Mouse (Mus musculus): ENCODE measurements around the gene Cables2. TPM values are rescaled to one million over a fixed set of nuclear protein-coding genes. Genes with fewer than 3 reads are reported as not detected.
A peak's percentile ranks its signal among the peaks of the same experiment; 100 is the strongest.
"Not testable (repeated sequence)": the region's sequence is repeated elsewhere in the genome, so short reads cannot be mapped to it uniquely, and the experiment has no call there.

Gene Cables2
- polyA plus RNA-seq, 1 experiment, result 1.2 TPM

DNA sequence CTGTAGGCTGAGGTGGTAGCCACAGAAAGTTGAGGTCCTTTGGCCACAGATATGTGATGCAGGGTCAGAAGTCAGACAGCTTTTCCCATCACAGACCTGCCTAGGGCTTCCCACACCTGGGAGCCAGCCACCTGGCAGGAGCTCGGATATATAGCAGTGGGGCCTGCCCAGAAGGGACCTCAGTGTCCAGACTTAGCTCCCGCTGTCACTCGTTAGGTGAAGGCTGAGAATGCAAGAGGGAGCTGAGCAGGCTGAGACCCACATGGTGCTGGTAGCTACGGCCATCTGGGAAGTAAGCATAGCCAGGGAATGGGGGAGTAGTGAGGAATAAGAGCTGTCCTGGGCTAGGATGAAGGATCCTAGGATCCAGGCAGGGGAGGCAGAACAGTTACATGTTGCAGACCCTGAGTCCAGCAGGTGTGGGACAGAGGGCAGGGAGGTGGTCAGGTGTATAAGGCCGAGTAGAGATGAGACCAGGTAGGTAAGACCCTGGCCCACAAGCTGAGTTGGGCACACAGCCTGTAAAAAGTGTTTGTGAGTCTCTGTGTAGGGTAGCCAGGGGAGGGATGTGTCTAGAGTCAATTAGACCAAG is 1.4 kb downstream of the Cables2 start:
- Histone ChIP-seq H3K9me3 (ENCODE audit: control insufficient read depth, low read length) (no peaks in the 10 kb centered on the region), H3K27me3 (ENCODE audit: control insufficient read depth) (peaks cover 4% of the 10 kb centered on the region), H3K36me3 (ENCODE audit: control insufficient read depth) (peaks cover 52% of the 10 kb centered on the region), H3K4me1 (ENCODE audit: control insufficient read depth) (peaks cover 59% of the 10 kb centered on the region), H3K4me3 (replicated peaks) (peak overlapping the region; percentile 67)
- TF ChIP-seq TAL1 (IDR thresholded peaks at IDR 0.05; ENCODE audit: low read length), result no peak
- TF ChIP-seq GATA1 (IDR thresholded peaks at IDR 0.05; ENCODE audit: low read length), result no peak

DNA sequence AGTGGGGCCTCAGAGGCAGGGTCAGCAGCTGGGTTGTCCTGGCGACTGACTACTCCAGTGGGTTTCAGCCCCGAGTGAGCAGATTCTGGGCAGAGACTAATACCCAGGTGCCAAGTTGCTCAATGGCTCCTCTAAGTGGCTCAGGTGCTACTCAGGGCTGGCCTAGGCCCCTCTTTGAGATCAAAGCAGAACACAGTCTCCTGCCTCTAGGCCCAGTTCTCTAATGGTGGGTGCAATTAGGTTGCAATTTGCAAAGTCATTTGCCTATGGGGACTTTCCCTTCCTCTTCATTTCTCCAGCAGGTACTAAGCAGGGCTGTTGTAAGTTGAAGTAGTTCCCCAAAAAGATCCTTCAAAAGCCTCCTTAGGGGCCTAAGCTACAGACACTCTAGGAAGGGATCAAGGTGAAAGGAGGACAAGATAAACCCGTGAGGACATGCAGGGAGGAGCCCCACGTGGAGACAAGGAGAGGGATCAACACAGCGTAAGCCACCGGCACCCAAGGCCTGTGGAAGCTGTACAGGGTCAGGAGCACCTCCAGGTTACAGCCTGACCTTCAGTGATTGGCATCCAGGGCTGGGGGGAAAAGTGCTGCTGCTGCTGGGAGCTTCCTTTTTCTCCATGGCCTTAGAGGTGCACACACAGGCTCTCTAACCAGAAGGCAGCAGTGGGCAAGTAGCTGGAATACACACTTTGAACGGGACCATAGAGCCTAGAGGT is 2.6 kb downstream of the Cables2 start:
- Histone ChIP-seq H3K4me3 (replicated peaks) (no peak overlapping the region), H3K4me1 (ENCODE audit: control insufficient read depth) (peaks cover 47% of the 10 kb centered on the region), H3K9me3 (ENCODE audit: control insufficient read depth, low read length) (no peaks in the 10 kb centered on the region), H3K36me3 (ENCODE audit: control insufficient read depth) (peaks cover 62% of the 10 kb centered on the region), H3K27me3 (ENCODE audit: control insufficient read depth) (peaks cover 4% of the 10 kb centered on the region)
- TF ChIP-seq TAL1 (IDR thresholded peaks at IDR 0.05; ENCODE audit: low read length), result no peak
- TF ChIP-seq GATA1 (IDR thresholded peaks at IDR 0.05; ENCODE audit: low read length), result no peak

DNA sequence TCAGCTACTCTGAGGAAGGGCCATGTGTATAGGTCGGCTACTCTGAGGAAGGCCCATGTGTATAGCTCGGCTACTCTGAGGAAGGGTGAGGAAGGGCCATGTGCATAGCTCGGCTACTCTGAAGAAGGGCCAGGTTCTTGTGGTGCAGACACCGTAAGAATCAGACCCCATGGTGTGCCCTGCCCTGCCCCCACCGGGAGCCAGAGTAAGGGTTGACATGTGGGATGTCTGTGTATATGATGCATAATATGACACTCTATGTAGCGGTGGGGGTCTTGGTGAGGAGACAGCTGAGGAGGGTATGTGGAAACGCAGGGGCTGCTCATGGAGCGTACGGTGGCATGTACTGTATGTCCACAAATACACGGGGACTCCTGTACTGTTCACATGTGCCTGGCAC is 4.0 kb downstream of the Cables2 start:
- TF ChIP-seq GATA1 (IDR thresholded peaks at IDR 0.05; ENCODE audit: low read length) (no peak), TAL1 (IDR thresholded peaks at IDR 0.05; ENCODE audit: low read length) (no peak)
- Histone ChIP-seq H3K4me3 (replicated peaks) (no peak overlapping the region), H3K9me3 (ENCODE audit: control insufficient read depth, low read length) (no peaks in the 10 kb centered on the region), H3K4me1 (ENCODE audit: control insufficient read depth) (peaks cover 36% of the 10 kb centered on the region), H3K36me3 (ENCODE audit: control insufficient read depth) (peaks cover 70% of the 10 kb centered on the region), H3K27me3 (ENCODE audit: control insufficient read depth) (no peaks in the 10 kb centered on the region)

DNA sequence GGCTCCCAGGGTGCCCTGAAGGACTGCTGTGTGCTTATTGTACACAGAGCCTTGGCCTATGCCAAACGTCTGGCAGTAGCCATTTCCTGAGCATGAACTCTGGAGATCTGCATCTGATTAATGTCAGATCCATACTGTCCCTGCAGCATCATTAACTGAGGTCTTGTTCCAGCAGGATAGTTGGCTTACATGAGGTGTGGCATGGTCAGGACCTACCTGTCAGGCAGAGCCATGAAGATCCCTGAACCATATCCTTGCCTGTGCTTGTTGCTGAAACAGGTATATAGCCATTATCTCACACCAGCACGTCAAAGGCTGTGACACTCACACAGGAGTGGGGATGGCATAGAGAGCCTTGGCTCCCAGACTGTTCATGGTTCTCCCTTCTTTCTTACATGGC is 5.3 kb downstream of the Cables2 start:
- H3K27me3 ChIP-seq (ENCODE audit: control insufficient read depth), result no peaks in the 10 kb centered on the region
- TF ChIP-seq TAL1 (IDR thresholded peaks at IDR 0.05; ENCODE audit: low read length), result no peak
- TF ChIP-seq GATA1 (IDR thresholded peaks at IDR 0.05; ENCODE audit: low read length), result no peak
- peaks cover 84% of the 10 kb centered on the region for H3K36me3 ChIP-seq (ENCODE audit: control insufficient read depth)
- H3K4me3 ChIP-seq (replicated peaks), result no peak overlapping the region
- H3K4me1 ChIP-seq (ENCODE audit: control insufficient read depth), result peaks cover 27% of the 10 kb centered on the region
- H3K9me3 ChIP-seq (ENCODE audit: control insufficient read depth, low read length), result no peaks in the 10 kb centered on the region

DNA sequence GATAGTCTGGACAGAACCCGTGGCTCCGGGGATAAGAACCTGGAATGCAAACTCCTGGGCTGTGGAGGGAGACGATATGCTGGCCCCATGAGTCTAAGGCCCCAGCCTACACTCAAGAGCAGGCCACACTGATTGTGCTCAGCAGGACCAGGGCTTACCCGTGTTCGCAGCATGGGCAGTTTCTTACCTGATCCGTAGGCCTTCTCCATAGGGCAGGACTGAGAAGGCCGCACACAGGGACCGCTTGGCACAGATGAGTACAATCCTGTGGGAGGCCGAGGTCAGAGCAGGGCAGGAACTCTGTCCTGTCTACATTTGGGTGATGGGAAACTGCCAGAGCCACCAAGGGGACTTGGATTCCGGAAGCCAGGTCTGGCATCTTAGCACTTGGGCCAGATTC is 10.4 kb downstream of the Cables2 start:
- H3K36me3 ChIP-seq (ENCODE audit: control insufficient read depth), result peaks cover 92% of the 10 kb centered on the region
- peaks cover 13% of the 10 kb centered on the region for H3K4me1 ChIP-seq (ENCODE audit: control insufficient read depth)
- no peak for TF ChIP-seq TAL1 (IDR thresholded peaks at IDR 0.05; ENCODE audit: low read length)
- TF ChIP-seq GATA1 (IDR thresholded peaks at IDR 0.05; ENCODE audit: low read length), result no peak
- no peaks in the 10 kb centered on the region for H3K27me3 ChIP-seq (ENCODE audit: control insufficient read depth)
- no peak overlapping the region for H3K4me3 ChIP-seq (replicated peaks)
- H3K9me3 ChIP-seq (ENCODE audit: control insufficient read depth, low read length), result no peaks in the 10 kb centered on the region

DNA sequence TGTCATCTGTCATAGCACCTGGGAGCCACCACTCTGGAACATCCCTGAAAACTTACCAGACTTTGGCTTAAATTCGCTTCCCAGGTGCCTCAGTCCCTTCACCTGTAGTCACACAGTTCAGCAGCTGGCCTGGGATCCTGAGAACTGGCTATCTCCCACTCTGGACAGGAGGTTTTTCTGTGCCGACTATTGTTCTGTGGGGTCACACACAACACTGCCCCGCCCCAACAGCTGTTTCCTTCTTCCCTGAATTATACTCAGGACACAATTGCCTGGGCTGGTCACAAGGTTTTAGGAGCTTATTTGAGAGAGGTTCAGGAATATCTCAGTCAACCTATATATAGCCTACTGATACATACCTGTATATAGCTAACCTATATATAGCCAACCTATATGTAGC is 10.9 kb downstream of the Cables2 start:
- no peaks in the 10 kb centered on the region for H3K9me3 ChIP-seq (ENCODE audit: control insufficient read depth, low read length)
- TF ChIP-seq TAL1 (IDR thresholded peaks at IDR 0.05; ENCODE audit: low read length) (no peak), GATA1 (IDR thresholded peaks at IDR 0.05; ENCODE audit: low read length) (no peak)
- H3K4me3 ChIP-seq (replicated peaks), result no peak overlapping the region
- H3K27me3 ChIP-seq (ENCODE audit: control insufficient read depth), result no peaks in the 10 kb centered on the region
- peaks cover 18% of the 10 kb centered on the region for H3K4me1 ChIP-seq (ENCODE audit: control insufficient read depth)
- peaks cover 89% of the 10 kb centered on the region for H3K36me3 ChIP-seq (ENCODE audit: control insufficient read depth)

DNA sequence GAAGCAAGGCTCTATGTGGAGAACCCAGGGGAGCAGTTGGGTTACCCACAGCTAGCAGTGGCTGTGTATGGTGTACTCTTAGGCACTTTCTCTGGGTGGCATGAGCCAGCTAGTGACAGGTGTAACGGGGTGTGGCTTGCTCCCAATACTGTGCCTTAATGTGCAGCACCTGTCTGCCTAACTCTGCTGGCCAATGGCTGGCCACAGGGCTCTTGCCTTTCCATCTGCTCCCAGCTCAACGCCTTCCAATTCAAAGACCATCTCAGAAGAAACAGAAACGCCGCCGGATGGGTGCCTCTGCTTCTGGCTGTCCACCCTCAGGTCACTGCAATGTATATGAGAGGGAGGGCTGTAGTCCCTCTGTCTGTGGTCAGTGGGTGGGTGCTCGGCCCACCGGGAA is 11.4 kb downstream of the Cables2 start:
- Histone ChIP-seq H3K36me3 (ENCODE audit: control insufficient read depth) (peaks cover 84% of the 10 kb centered on the region), H3K9me3 (ENCODE audit: control insufficient read depth, low read length) (no peaks in the 10 kb centered on the region), H3K4me1 (ENCODE audit: control insufficient read depth) (peaks cover 21% of the 10 kb centered on the region), H3K4me3 (replicated peaks) (no peak overlapping the region), H3K27me3 (ENCODE audit: control insufficient read depth) (no peaks in the 10 kb centered on the region)
- TF ChIP-seq GATA1 (IDR thresholded peaks at IDR 0.05; ENCODE audit: low read length) (no peak), TAL1 (IDR thresholded peaks at IDR 0.05; ENCODE audit: low read length) (no peak)

DNA sequence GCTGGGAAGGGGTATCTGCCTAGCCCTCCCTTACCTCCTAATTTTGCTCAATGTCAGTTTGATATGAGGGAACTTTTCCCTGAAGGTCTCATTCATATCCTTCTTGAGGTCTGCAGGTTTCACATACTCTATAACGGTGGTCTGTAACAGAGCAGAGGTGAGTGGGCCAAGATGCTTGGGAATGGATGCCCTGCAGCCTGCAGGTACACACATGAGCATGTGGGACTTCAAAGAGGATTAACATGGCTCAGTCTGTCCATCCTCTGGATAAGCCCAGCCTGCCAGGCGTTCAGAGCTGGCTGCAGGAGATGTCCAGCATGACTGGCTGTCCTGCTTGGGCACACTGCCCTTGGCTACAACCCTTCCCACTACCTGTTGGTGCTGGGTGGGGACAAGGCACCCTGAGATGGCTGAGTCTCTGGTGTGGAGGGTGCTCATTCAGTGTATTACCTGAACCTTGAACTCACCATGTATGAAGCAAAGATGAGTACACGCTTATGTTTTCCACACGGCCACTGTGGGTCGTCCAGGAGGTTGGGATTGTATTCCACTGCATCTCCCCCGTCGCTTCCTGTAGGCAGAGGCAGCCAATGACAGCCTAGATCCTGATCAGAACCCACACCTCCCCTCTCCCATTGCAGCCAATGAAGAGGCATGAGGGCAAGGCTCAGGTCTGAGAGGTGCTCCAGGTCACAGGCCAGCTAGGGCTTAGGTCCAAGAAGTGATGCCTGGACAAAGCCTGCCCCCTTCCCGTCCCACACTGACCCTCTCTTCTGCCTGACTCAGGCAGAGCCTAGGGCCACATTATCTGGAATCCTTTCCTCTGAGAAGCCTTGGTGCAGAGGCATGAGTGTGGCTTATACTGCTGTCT is 12.5 kb downstream of the Cables2 start:
- H3K4me3 ChIP-seq (replicated peaks), result no peak overlapping the region

DNA sequence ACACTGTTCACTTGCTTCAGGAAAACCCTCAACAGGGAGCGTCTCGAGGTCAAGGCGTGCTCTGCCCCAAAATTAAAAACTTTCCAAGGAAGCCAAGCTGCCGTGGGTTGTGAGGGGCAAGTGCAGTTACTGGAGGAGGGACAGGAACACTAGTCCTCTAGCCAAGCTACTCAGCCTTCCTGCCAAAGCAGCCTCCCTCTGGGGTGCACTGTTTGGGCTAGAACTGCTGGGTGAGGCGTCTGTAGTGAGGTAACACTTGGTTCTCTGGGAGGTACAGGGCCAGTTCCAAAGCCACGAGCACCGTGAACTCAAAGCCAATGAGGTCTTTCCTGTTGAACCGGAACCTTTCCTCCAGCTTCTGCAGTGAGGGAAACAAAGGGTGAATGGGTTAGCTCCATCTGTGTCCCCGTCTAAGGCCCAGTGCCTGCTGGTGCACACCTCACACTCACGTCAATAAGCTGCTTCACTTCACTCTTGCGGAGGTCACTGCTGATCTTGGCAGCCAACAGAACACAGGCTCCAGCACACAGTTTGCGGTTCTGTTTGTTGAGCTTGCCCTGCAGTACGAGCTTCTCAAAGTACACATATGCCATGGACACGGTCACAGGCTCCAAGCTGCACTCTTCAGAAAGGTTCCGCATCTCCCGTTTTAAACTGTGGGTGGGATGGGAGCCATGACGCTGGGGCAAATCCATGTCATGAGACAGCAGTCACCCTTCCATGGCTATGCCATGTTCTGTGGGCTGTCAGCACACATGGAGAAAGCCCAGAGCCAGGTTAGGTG is 13.3 kb downstream of the Cables2 start:
- H3K4me1 ChIP-seq (ENCODE audit: control insufficient read depth), result peaks cover 38% of the 10 kb centered on the region

More for the DNA sequence above, 12.5 kb downstream of the Cables2 start:
- H3K27me3 ChIP-seq (ENCODE audit: control insufficient read depth), result no peaks in the 10 kb centered on the region
- H3K9me3 ChIP-seq (ENCODE audit: control insufficient read depth, low read length), result no peaks in the 10 kb centered on the region
- peaks cover 75% of the 10 kb centered on the region for H3K36me3 ChIP-seq (ENCODE audit: control insufficient read depth)
- TF ChIP-seq GATA1 (IDR thresholded peaks at IDR 0.05; ENCODE audit: low read length) (no peak), TAL1 (IDR thresholded peaks at IDR 0.05; ENCODE audit: low read length) (no peak)
- peaks cover 31% of the 10 kb centered on the region for H3K4me1 ChIP-seq (ENCODE audit: control insufficient read depth)

DNA sequence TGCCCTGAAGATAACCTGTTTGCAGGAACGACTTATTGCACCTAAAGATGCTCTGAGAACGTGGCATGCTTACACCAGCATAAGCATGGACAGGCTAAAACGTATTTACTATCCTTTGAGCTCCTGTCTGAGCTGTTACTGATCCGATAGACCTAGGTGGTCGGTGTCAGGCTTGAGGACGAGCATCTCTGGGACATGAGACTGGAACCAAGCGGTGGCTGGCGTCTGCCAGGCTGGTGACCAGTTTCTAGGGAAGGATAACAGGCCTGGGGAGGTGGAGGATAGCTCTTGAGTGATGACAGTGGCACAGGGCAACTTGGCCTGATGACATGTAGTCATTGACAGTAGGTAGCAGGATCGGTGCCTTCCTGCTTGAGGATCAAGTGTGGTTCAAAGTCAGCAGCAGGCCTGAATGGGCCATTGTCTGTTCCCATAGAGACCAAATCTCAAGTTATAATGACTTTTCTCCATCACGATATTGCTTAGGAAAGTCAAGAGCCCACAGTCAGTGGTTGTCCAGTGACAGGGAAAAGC is 14.3 kb downstream of the Cables2 start:
- H3K36me3 ChIP-seq (ENCODE audit: control insufficient read depth), result peaks cover 62% of the 10 kb centered on the region
- H3K4me1 ChIP-seq (ENCODE audit: control insufficient read depth), result peaks cover 38% of the 10 kb centered on the region
- not testable (repeated sequence) for H3K4me3 ChIP-seq (replicated peaks)

More for the DNA sequence above, 13.3 kb downstream of the Cables2 start:
- not testable (repeated sequence) for H3K9me3 ChIP-seq (ENCODE audit: control insufficient read depth, low read length); H3K27me3 ChIP-seq (ENCODE audit: control insufficient read depth); H3K4me3 ChIP-seq (replicated peaks)
- H3K36me3 ChIP-seq (ENCODE audit: control insufficient read depth), result peaks cover 72% of the 10 kb centered on the region

More for the DNA sequence above, 14.3 kb downstream of the Cables2 start:
- H3K27me3 ChIP-seq (ENCODE audit: control insufficient read depth); H3K9me3 ChIP-seq (ENCODE audit: control insufficient read depth, low read length): not testable (repeated sequence)
